Mouse (Mus musculus) left cerebral cortex, postnatal 25 days (tissue): ENCODE data around the gene Prr14l. TPM values are rescaled to one million over a fixed set of nuclear protein-coding genes. Genes with fewer than 3 reads are reported as not detected.
"Not testable (repeated sequence)": the region's sequence is repeated elsewhere in the genome, so short reads cannot be mapped to it uniquely, and the experiment has no call there.

Experiments
- DNase-seq, 2 experiments: peaks; one replicate each; pipeline ENCODE4 v3.0.0; 2022; ENCODE audit warnings: low spot score in 2 of 2, mixed read lengths in 1 of 2
- intact Hi-C: fragments of 180-260 bp; cut with DNase I; formaldehyde crosslinking; loops from one replicate; pipeline ENCODE4 v1.15.1; 2025
- total RNA-seq, 2 experiments: library from RNA; stranded (reverse); gene quantifications; 2 replicates each; pipeline ENCODE4 v1.2.3; 2021

Gene Prr14l
- total RNA-seq = 10 to 100 TPM; 41.2 to 43.0 TPM

GRCm38 (mm10) chr5:32853731-32854507, at the start of gene Prr14l:
Gene Prr14l (minus strand): TSS chr5:32854256.
- DNase-seq = peak; percentile 99
- intact Hi-C loops = loop anchor here (2.0 to 5.0 kb wide), 2 partner anchors 67 to 139 kb away; partner anchors contain the start of gene Pisd

GRCm38 (mm10) chr5:32886739-32887138, 32.7 kb upstream of the Prr14l start:
- no peak for DNase-seq
- intact Hi-C loops = no loop called here

GRCm38 (mm10) chr5:32872346-32872745, 18.3 kb upstream of the Prr14l start:
- intact Hi-C loops = no loop called here
- DNase-seq = no peak

- DNase-seq = no peak
- intact Hi-C loops = no loop called here
Measured at GRCm38 (mm10) chr5:32869389-32870024, 15.5 kb upstream of the Prr14l start.

GRCm38 (mm10) chr5:32863253-32864228, 9.5 kb upstream of the Prr14l start, which contains the start of gene Depdc5:
Gene Depdc5 (plus strand): TSS chr5:32863701.
- intact Hi-C loops = loop anchor here (5.0 kb wide), 1 partner anchor 169 kb away; no protein-coding TSS in a partner anchor
- peak; percentile 89 to 91 for DNase-seq

GRCm38 (mm10) chr5:32862469-32863132, 8.5 kb upstream of the Prr14l start:
- no peak for DNase-seq
- intact Hi-C loops = loop anchor here (5.0 kb wide), 1 partner anchor 170 kb away; no protein-coding TSS in a partner anchor

GRCm38 (mm10) chr5:32861082-32861481, 7.0 kb upstream of the Prr14l start:
- intact Hi-C loops = loop anchor here (5.0 kb wide), 1 partner anchor 171 kb away; no protein-coding TSS in a partner anchor
- no peak for DNase-seq

- intact Hi-C loops = no loop called here
- peak; percentile 56 to 73 for DNase-seq
Measured at GRCm38 (mm10) chr5:32857781-32858220, 3.7 kb upstream of the Prr14l start.

- intact Hi-C loops = loop anchor here (2.0 kb wide), 1 partner anchor 140 kb away; no protein-coding TSS in a partner anchor
- DNase-seq = not testable (repeated sequence)
Measured at GRCm38 (mm10) chr5:32855274-32855673, 1.2 kb upstream of the Prr14l start.

- no peak for DNase-seq
- intact Hi-C loops = loop anchor here (2.0 to 5.0 kb wide), 2 partner anchors 68 to 140 kb away; partner anchors contain the start of gene Pisd
Measured at GRCm38 (mm10) chr5:32854818-32855217, 762 bp upstream of the Prr14l start.

- intact Hi-C loops = loop anchor here (5.0 kb wide), 1 partner anchor 65 kb away; the partner anchor contains the start of gene Pisd
- DNase-seq = no peak
Measured at GRCm38 (mm10) chr5:32852026-32852425, 2.0 kb downstream of the Prr14l start.

GRCm38 (mm10) chr5:32849580-32849979, 4.5 kb downstream of the Prr14l start:
- intact Hi-C loops, DNase-seq: not testable (repeated sequence)

- intact Hi-C loops = no loop called here
Measured at GRCm38 (mm10) chr5:32849178-32849577, 4.9 kb downstream of the Prr14l start.

GRCm38 (mm10) chr5:32840029-32840428, 14.0 kb downstream of the Prr14l start:
- intact Hi-C loops = no loop called here
- DNase-seq = no peak

More at GRCm38 (mm10) chr5:32849178-32849577, 4.9 kb downstream of the Prr14l start:
- DNase-seq = no peak

- intact Hi-C loops = no loop called here
- DNase-seq = no peak
Measured at GRCm38 (mm10) chr5:32836976-32837375, 17.1 kb downstream of the Prr14l start.

- intact Hi-C loops = no loop called here
- no peak for DNase-seq
Measured at GRCm38 (mm10) chr5:32834497-32834896, 19.6 kb downstream of the Prr14l start.

GRCm38 (mm10) chr5:32830054-32830453, 24.0 kb downstream of the Prr14l start:
- no peak for DNase-seq

GRCm38 (mm10) chr5:32828766-32829165, 25.3 kb downstream of the Prr14l start:
- intact Hi-C loops = not testable (repeated sequence)
- DNase-seq = peak in 1 of 2 experiments; percentile 8

More at GRCm38 (mm10) chr5:32830054-32830453, 24.0 kb downstream of the Prr14l start:
- intact Hi-C loops = no loop called here
